Comparison of ENCODE assay signal across 27 mouse cellular contexts in genomic region chr8:128155604-128156003, GRCm38 (mm10).
DNase-seq lines count a peak whose midpoint lies in the region; ATAC-seq and TF ChIP-seq lines count a peak whose summit lies in the region.
"Had no signal": no experiment of that assay in that cellular context is flagged by ENCODE, and none has a peak within 500 bp of the region (broad histone marks: within the 10 kb centered on the region; RNA-seq: fewer than 3 reads in every experiment).

No protein-coding gene starts in this region.

- H3K4me1 ChIP-seq in heart, embryonic 12.5 days (replicated peaks) = peaks cover 21% of the 10 kb centered on the region
- H3K4me1 ChIP-seq in heart, embryonic 15.5 days (replicated peaks) = peaks cover 8% of the 10 kb centered on the region
- no peaks in the 10 kb centered on the region for H3K4me1 ChIP-seq in ES-E14 (ENCODE audit: control insufficient read depth in 2 of 2, insufficient read depth in 2 of 2, low read length in 2 of 2, poor library complexity in 1 of 2)
- H3K4me1 ChIP-seq: embryonic facial prominence, embryonic 15.5 days had no signal

- peak overlapping the region; percentile 78 for H3K27ac ChIP-seq in heart, embryonic 12.5 days (ENCODE audit: poor library complexity, severe bottlenecking)
- H3K27ac ChIP-seq in heart, embryonic 15.5 days = peak overlapping the region; percentile 37
- no peak overlapping the region for H3K27ac ChIP-seq in ES-E14 (ENCODE audit: insufficient read depth, low read depth, low read length, poor library complexity, severe bottlenecking)
- H3K27ac ChIP-seq: embryonic facial prominence, embryonic 12.5 days; embryonic facial prominence, embryonic 15.5 days; gastrocnemius, adult 2 months; hindbrain, embryonic 14.5 days; hindbrain, postnatal 0 days had no signal

- no peak overlapping the region for H3K4me2 ChIP-seq in heart, embryonic 12.5 days
- no peak overlapping the region for H3K4me2 ChIP-seq in heart, embryonic 15.5 days
- H3K4me2 ChIP-seq: embryonic facial prominence, embryonic 12.5 days; embryonic facial prominence, embryonic 15.5 days; hindbrain, embryonic 14.5 days had no signal

- in situ Hi-C loops in ES-E14 (cut with MboI; ENCODE audit: low sequenced_read_pairs in 2 of 2, unreplicated experiment in 2 of 2) = no loop called here

- H3K27me3 ChIP-seq in heart, embryonic 12.5 days (replicated peaks) = no peaks in the 10 kb centered on the region
- no peaks in the 10 kb centered on the region for H3K27me3 ChIP-seq in heart, embryonic 15.5 days
- H3K27me3 ChIP-seq: embryonic facial prominence, embryonic 15.5 days had no signal

- H3K9ac ChIP-seq in heart, embryonic 12.5 days = no peak overlapping the region
- H3K9ac ChIP-seq in heart, embryonic 15.5 days = no peak overlapping the region
- no peak overlapping the region for H3K9ac ChIP-seq in ES-E14 (ENCODE audit: insufficient read depth, low read depth, low read length, poor library complexity, severe bottlenecking)
- H3K9ac ChIP-seq: embryonic facial prominence, embryonic 12.5 days; embryonic facial prominence, embryonic 15.5 days; forebrain, postnatal 0 days; hindbrain, embryonic 14.5 days had no signal

- no peaks in the 10 kb centered on the region for H3K9me3 ChIP-seq in heart, embryonic 12.5 days (replicated peaks)
- no peaks in the 10 kb centered on the region for H3K9me3 ChIP-seq in heart, embryonic 15.5 days (replicated peaks)
- peaks cover 7% of the 10 kb centered on the region; the same call in 1 of the 2 replicates for H3K9me3 ChIP-seq in ES-E14 (ENCODE audit: control insufficient read depth, insufficient read depth, low read depth, low read length)
- H3K9me3 ChIP-seq: embryonic facial prominence, embryonic 12.5 days; embryonic facial prominence, embryonic 15.5 days had no signal

- DNase-seq in heart, adult 11 months = no peak
- DNase-seq in heart, postnatal 14 days = no peak
- DNase-seq in ES-E14 (ENCODE audit: low read depth, low spot score) = no peak
- DNase-seq: adrenal gland, adult 2 months; adrenal gland, postnatal 14 days; cerebellum, adult 11 months; cerebellum, adult 2 months; cerebellum, adult 9-11 months; cerebellum, postnatal 25 days; forebrain, postnatal 0 days; gastrocnemius, adult 2 months; gastrocnemius, postnatal 14 days; heart, postnatal 4 days; kidney, adult 18-20 months; kidney, adult 9 months had no signal

- H3K4me3 ChIP-seq in heart, embryonic 12.5 days = no peak overlapping the region
- no peak overlapping the region for H3K4me3 ChIP-seq in heart, embryonic 15.5 days
- no peak overlapping the region for H3K4me3 ChIP-seq in ES-E14 (ENCODE audit: insufficient read depth in 1 of 2, low read depth in 1 of 2, low read length in 2 of 2, poor library complexity in 1 of 2, severe bottlenecking in 1 of 2)
- H3K4me3 ChIP-seq: embryonic facial prominence, embryonic 12.5 days; embryonic facial prominence, embryonic 15.5 days; gastrocnemius, adult 2 months had no signal

- intact Hi-C loops in heart, postnatal 14 days (cut with DNase I) = no loop called here

- no peak for ATAC-seq in heart, embryonic 12.5 days (ENCODE audit: insufficient number of reproducible peaks, low FRiP score)
- ATAC-seq in heart, embryonic 15.5 days (replicated peaks; ENCODE audit: insufficient number of reproducible peaks, insufficient read depth, low FRiP score, low read depth) = no peak
- ATAC-seq in monocyte, adult 5-6 weeks (replicated peaks; ENCODE audit: insufficient number of reproducible peaks, low FRiP score, low TSS enrichment, poor library complexity, severe bottlenecking) = no peak
- ATAC-seq: CD4-positive, CD25-positive, alpha-beta regulatory T cell, adult 4 months; forebrain, embryonic 14.5 days; forebrain, postnatal 0 days; hindbrain, postnatal 0 days; inflammation-experienced regulatory T-cells, adult 6 months; intestine, embryonic 16.5 days had no signal

- no peaks in the 10 kb centered on the region for H3K36me3 ChIP-seq in heart, embryonic 12.5 days
- no peaks in the 10 kb centered on the region for H3K36me3 ChIP-seq in heart, embryonic 15.5 days
- no peaks in the 10 kb centered on the region for H3K36me3 ChIP-seq in ES-E14 (ENCODE audit: control insufficient read depth, insufficient read depth, low read length, poor library complexity, severe bottlenecking)
- H3K36me3 ChIP-seq: embryonic facial prominence, embryonic 12.5 days; embryonic facial prominence, embryonic 15.5 days; G1E had no signal

TF ChIP-seq in ES-E14, 5 proteins besides CTCF, POLR2A, EP300 and RAD21:
- TF ChIP-seq HCFC1 (IDR thresholded peaks at IDR 0.05; ENCODE audit: borderline replicate concordance, insufficient read depth, low read length) (no peak), MAFK (IDR thresholded peaks at IDR 0.05; ENCODE audit: insufficient read depth, low read depth, low read length) (peak; percentile 87), ZNF384 (IDR thresholded peaks at IDR 0.05; ENCODE audit: low read depth, low read length) (no peak), ZC3H11A (IDR thresholded peaks at IDR 0.05; ENCODE audit: borderline replicate concordance, low read depth, low read length) (no peak), CHD2 (IDR thresholded peaks at IDR 0.05; ENCODE audit: low read depth, low read length) (no peak)
TF ChIP-seq in ES-E14: peak in this region for 1.
